Mouse (Mus musculus) G1E (cell line): ENCODE measurements around the gene Map3k13.

Source experiments
- CTCF ChIP-seq: IDR thresholded peaks from 2 replicates; pipeline ENCODE4 v1.5.1; 2012; ENCODE audit warnings: low read depth, low read length, inconsistent platforms, mixed read lengths
- GATA1 ChIP-seq: IDR thresholded peaks from 2 replicates; pipeline ENCODE4 v1.6.1; 2012; ENCODE audit warnings: borderline replicate concordance, low read length, inconsistent platforms, mixed read lengths
- POLR2AphosphoS5 ChIP-seq: IDR thresholded peaks from 2 replicates; pipeline ENCODE4 v1.6.1; 2012; ENCODE audit warnings: low read depth, low read length, inconsistent platforms; ENCODE audit not compliant: insufficient replicate concordance
- TAL1 ChIP-seq: conservative IDR thresholded peaks from 2 replicates; pipeline ENCODE4 v1.6.1; 2012; ENCODE audit warnings: low read depth, low read length, inconsistent platforms, mixed read lengths

- TF ChIP-seq CTCF (no peak), TAL1 (no peak), POLR2AphosphoS5 (no peak), GATA1 (no peak)
These were observed 62.0 kb downstream of the Map3k13 start for GRCm38 (mm10) chr16:21856134-21856533.
